Mouse (Mus musculus): Measurements from ENCODE around the gene Ogn. TPM values are rescaled to one million over a fixed set of nuclear protein-coding genes. Genes with fewer than 3 reads are reported as not detected.
A peak's percentile ranks its signal among the peaks of the same experiment; 100 is the strongest.
"Not testable (repeated sequence)": the region's sequence is repeated elsewhere in the genome, so short reads cannot be mapped to it uniquely, and the experiment has no call there.

The Ogn gene
- total and polyA plus RNA-seq, 2 experiments from 2014 or later, result 13.6 to 29.8 TPM

DNA sequence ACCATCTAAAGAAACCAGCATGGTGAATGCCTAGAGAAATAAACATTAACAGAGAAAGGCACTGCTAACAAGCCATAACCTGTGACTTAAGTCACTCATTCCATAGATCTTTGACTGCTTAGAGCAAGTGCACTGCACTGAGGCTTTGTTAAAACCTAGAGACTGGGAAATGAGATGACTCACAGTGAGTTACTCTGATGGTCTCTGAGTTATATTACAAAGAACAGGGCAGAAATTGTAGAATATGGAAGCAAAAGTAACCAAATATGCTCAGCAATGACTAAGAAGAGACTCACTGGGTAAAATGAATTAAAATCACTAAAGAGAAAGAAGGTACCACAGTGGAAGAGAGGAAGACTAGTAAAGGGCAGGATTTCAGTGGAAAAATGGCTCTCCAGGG is 24.0 kb upstream of the Ogn start:
- H3K9me3 ChIP-seq (ENCODE audit: low read length), result no peaks in the 10 kb centered on the region
- no peaks in the 10 kb centered on the region for H3K36me3 ChIP-seq (ENCODE audit: insufficient read depth)
- no peaks in the 10 kb centered on the region for H3K27me3 ChIP-seq (ENCODE audit: insufficient read depth, low read length)
- DNase-seq, result no peak
- H3K9ac ChIP-seq, result no peak overlapping the region
- no peak overlapping the region for H3K4me3 ChIP-seq (ENCODE audit: low read depth, low read length)
- H3K27ac ChIP-seq (ENCODE audit: low read depth, low read length), result no peak overlapping the region
- no peak for ATAC-seq
- H3K4me2 ChIP-seq (ENCODE audit: low read depth), result no peak overlapping the region
- no peak for TF ChIP-seq CTCF (IDR thresholded peaks at IDR 0.05; ENCODE audit: low read depth)
- H3K4me1 ChIP-seq (ENCODE audit: insufficient read depth), result no peaks in the 10 kb centered on the region

GRCm38 (mm10) chr13:49584307-49585005 is 23.4 kb upstream of the Ogn start:
- ATAC-seq (no peak), DNase-seq (peak; percentile 4)
- Histone ChIP-seq H3K27me3 (ENCODE audit: insufficient read depth, low read length) (no peaks in the 10 kb centered on the region), H3K27ac (ENCODE audit: low read depth, low read length) (no peak overlapping the region), H3K36me3 (ENCODE audit: insufficient read depth) (no peaks in the 10 kb centered on the region), H3K4me3 (ENCODE audit: low read depth, low read length) (no peak overlapping the region), H3K9me3 (ENCODE audit: low read length) (no peaks in the 10 kb centered on the region), H3K4me1 (ENCODE audit: insufficient read depth) (no peaks in the 10 kb centered on the region), H3K4me2 (ENCODE audit: low read depth) (no peak overlapping the region), H3K9ac (no peak overlapping the region)
- no peak for TF ChIP-seq CTCF (IDR thresholded peaks at IDR 0.05; ENCODE audit: low read depth)
- 73% methylated on average over 8 of the region's 8 CpGs for WGBS

- WGBS, result 96% methylated on average over 6 of the region's 6 CpGs
- no peaks in the 10 kb centered on the region for H3K4me1 ChIP-seq (ENCODE audit: insufficient read depth)
- no peak overlapping the region for H3K4me3 ChIP-seq (ENCODE audit: low read depth, low read length)
- H3K4me2 ChIP-seq (ENCODE audit: low read depth), result no peak overlapping the region
- H3K27ac ChIP-seq (ENCODE audit: low read depth, low read length), result no peak overlapping the region
- H3K9ac ChIP-seq, result no peak overlapping the region
- ATAC-seq (no peak), DNase-seq (no peak)
- H3K9me3 ChIP-seq (ENCODE audit: low read length), result no peaks in the 10 kb centered on the region
- TF ChIP-seq CTCF (IDR thresholded peaks at IDR 0.05; ENCODE audit: low read depth), result no peak
- no peaks in the 10 kb centered on the region for H3K27me3 ChIP-seq (ENCODE audit: insufficient read depth, low read length)
- H3K36me3 ChIP-seq (ENCODE audit: insufficient read depth), result no peaks in the 10 kb centered on the region
Measured at GRCm38 (mm10) chr13:49586062-49586461, 21.8 kb upstream of the Ogn start.

DNA sequence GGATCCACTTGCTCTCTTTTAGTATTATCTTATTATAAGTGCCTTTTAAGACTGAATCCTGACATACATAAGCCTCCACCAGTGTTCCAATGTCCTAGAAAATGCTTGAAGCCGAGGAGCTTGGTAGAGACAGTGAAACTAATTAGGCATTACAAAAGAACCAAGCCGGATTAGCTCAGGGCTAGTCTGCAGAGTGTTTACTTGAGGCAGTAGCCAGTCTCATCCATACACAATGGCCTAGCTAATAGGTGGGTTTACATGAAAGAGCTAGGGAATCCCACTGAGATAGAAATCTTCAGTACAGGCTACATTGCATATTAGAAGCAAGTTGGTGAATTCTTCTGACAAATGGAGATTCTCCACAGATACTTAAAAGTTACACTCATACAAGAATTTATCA is 5.3 kb upstream of the Ogn start:
- H3K4me2 ChIP-seq (ENCODE audit: low read depth); H3K4me1 ChIP-seq (ENCODE audit: insufficient read depth); H3K27me3 ChIP-seq (ENCODE audit: insufficient read depth, low read length); DNase-seq; H3K9ac ChIP-seq; H3K4me3 ChIP-seq (ENCODE audit: low read depth, low read length); H3K36me3 ChIP-seq (ENCODE audit: insufficient read depth); H3K9me3 ChIP-seq (ENCODE audit: low read length); H3K27ac ChIP-seq (ENCODE audit: low read depth, low read length); ATAC-seq: not testable (repeated sequence)
- 23% methylated on average over 2 of the region's 2 CpGs for WGBS

- no peak for ATAC-seq
- no peaks in the 10 kb centered on the region for H3K27me3 ChIP-seq (ENCODE audit: insufficient read depth, low read length)
- no peak overlapping the region for H3K4me3 ChIP-seq (ENCODE audit: low read depth, low read length)
- no peak for DNase-seq
- no peak overlapping the region for H3K27ac ChIP-seq (ENCODE audit: low read depth, low read length)
- H3K36me3 ChIP-seq (ENCODE audit: insufficient read depth), result no peaks in the 10 kb centered on the region
- no peaks in the 10 kb centered on the region for H3K9me3 ChIP-seq (ENCODE audit: low read length)
- no peaks in the 10 kb centered on the region for H3K4me1 ChIP-seq (ENCODE audit: insufficient read depth)
- no peak for TF ChIP-seq CTCF (IDR thresholded peaks at IDR 0.05; ENCODE audit: low read depth)
- H3K4me2 ChIP-seq (ENCODE audit: low read depth), result no peak overlapping the region
- H3K9ac ChIP-seq, result no peak overlapping the region
Measured at GRCm38 (mm10) chr13:49603603-49604002, 4.2 kb upstream of the Ogn start.

- Histone ChIP-seq H3K36me3 (ENCODE audit: insufficient read depth) (no peaks in the 10 kb centered on the region), H3K4me1 (ENCODE audit: insufficient read depth) (no peaks in the 10 kb centered on the region), H3K4me2 (ENCODE audit: low read depth) (no peak overlapping the region), H3K9me3 (ENCODE audit: low read length) (no peaks in the 10 kb centered on the region), H3K9ac (no peak overlapping the region), H3K4me3 (ENCODE audit: low read depth, low read length) (no peak overlapping the region), H3K27ac (ENCODE audit: low read depth, low read length) (no peak overlapping the region), H3K27me3 (ENCODE audit: insufficient read depth, low read length) (no peaks in the 10 kb centered on the region)
- WGBS, result 77% methylated on average over 4 of the region's 4 CpGs
- no peak for DNase-seq
- no peak for ATAC-seq
- no peak for TF ChIP-seq CTCF (IDR thresholded peaks at IDR 0.05; ENCODE audit: low read depth)
Measured at GRCm38 (mm10) chr13:49608589-49609322, 910 bp downstream of the Ogn start.

DNA sequence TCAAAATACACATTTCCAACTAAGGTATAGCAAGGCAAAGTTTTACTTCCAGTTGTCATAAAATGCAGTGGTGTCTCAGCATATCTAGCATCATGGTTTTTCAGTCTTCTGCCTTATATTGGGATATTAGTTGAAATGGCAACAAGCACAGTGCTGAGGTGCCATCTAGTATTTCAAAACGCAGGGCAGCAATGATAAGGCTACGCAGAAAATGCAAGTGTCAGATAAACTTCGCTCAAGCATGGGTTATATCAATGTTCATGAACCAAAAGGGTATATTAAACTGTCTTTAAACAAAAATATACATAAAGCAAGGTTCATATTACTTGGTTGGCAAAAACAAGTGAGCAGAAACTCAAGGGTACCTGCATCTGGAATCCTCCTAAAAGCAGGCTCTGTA is 9.2 kb downstream of the Ogn start:
- H3K4me1 ChIP-seq (ENCODE audit: insufficient read depth), result no peaks in the 10 kb centered on the region
- H3K4me3 ChIP-seq (ENCODE audit: low read depth, low read length), result no peak overlapping the region
- H3K4me2 ChIP-seq (ENCODE audit: low read depth), result no peak overlapping the region
- 91% methylated on average over 3 of the region's 3 CpGs for WGBS
- no peak for TF ChIP-seq CTCF (IDR thresholded peaks at IDR 0.05; ENCODE audit: low read depth)
- H3K27ac ChIP-seq (ENCODE audit: low read depth, low read length), result no peak overlapping the region
- ATAC-seq (no peak), DNase-seq (no peak)
- no peaks in the 10 kb centered on the region for H3K36me3 ChIP-seq (ENCODE audit: insufficient read depth)
- H3K9ac ChIP-seq, result no peak overlapping the region
- no peaks in the 10 kb centered on the region for H3K9me3 ChIP-seq (ENCODE audit: low read length)
- no peaks in the 10 kb centered on the region for H3K27me3 ChIP-seq (ENCODE audit: insufficient read depth, low read length)

Data from forebrain, postnatal 0 days (tissue).